Mouse (Mus musculus) embryonic facial prominence, embryonic 14.5 days (tissue): ENCODE measurements at regions not wholly inside any gene's neighbourhood (a gene's known extent, or its start where the extent isn't known, plus 50 kb on each side); places are given as distances from the start of the nearest gene placed in this dataset.

ENCODE experiments used
- ATAC-seq: fragments of 200-750 bp; cut with Nextera tagmentation; 2 replicates; pipeline ENCODE4 v1.8.0; 2017; ENCODE audit warnings: low read depth, moderate number of reproducible peaks, moderate TSS enrichment
- DNase-seq: peaks from one replicate; pipeline ENCODE4 v3.0.0-alpha.2; 2015; ENCODE audit warnings: low spot score
- H3K27ac ChIP-seq: fragments of 300-500 bp; sonication (generic); replicated peaks from 2 replicates; pipeline ENCODE4 v1.5.1; 2014; ENCODE audit warnings: low read depth, mild to moderate bottlenecking, low read length, moderate library complexity
- H3K27me3 ChIP-seq: fragments of 300-500 bp; sonication (generic); replicated peaks from 2 replicates; pipeline ENCODE4 v1.6.1; 2014; ENCODE audit warnings: low read length; ENCODE audit not compliant: control insufficient read depth, insufficient read depth
- H3K36me3 ChIP-seq: fragments of 300-500 bp; sonication (generic); 2 replicates; pipeline ENCODE4 v1.6.1; 2014; ENCODE audit warnings: low read length, mixed read lengths; ENCODE audit not compliant: control insufficient read depth, insufficient read depth
- H3K4me1 ChIP-seq: fragments of 300-500 bp; sonication (generic); 2 replicates; pipeline ENCODE4 v1.6.1; 2014; ENCODE audit warnings: antibody characterized with exemption, low read length; ENCODE audit not compliant: control insufficient read depth, insufficient read depth
- H3K4me2 ChIP-seq: fragments of 300-500 bp; sonication (generic); 2 replicates; pipeline ENCODE4 v1.6.1; 2014; ENCODE audit warnings: low read depth, mild to moderate bottlenecking, low read length, moderate library complexity, mixed read lengths
- H3K4me3 ChIP-seq: fragments of 300-500 bp; sonication (generic); 2 replicates; pipeline ENCODE4 v1.5.1; 2014; ENCODE audit warnings: low read depth, mild to moderate bottlenecking, low read length
- H3K9ac ChIP-seq: fragments of 300-500 bp; sonication (generic); 2 replicates; pipeline ENCODE4 v1.6.1; 2014; ENCODE audit warnings: low read depth, mild to moderate bottlenecking, low read length, moderate library complexity, mixed read lengths
- H3K9me3 ChIP-seq: fragments of 300-500 bp; sonication (generic); 2 replicates; pipeline ENCODE4 v1.6.1; 2016; ENCODE audit warnings: low read length; ENCODE audit not compliant: control insufficient read depth
- WGBS: fragments of 180-500 bp; shearing (Covaris S2); extraction: QIAGEN DNeasy Blood & Tissue Kit; methylation state at CpG from one replicate; pipeline ENCODE4 v1.1.7; 2014; 5-methylcytosine and 5-hydroxymethylcytosine counted together

- Histone ChIP-seq H3K27ac (no peak overlapping the region), H3K9ac (no peak overlapping the region), H3K27me3 (no peaks in the 10 kb centered on the region), H3K4me2 (no peak overlapping the region), H3K4me1 (no peaks in the 10 kb centered on the region; the same call in 1 of the 2 replicates), H3K9me3 (0 out of 2 replicates have a peak, but pooled peaks cover under 1% of the 10 kb centered on the region), H3K36me3 (no peaks in the 10 kb centered on the region), H3K4me3 (no peak overlapping the region)
- 69% methylated on average over 4 of the region's 4 CpGs for WGBS
- DNase-seq (no peak), ATAC-seq (no peak)
Measured at GRCm38 (mm10) chr13:90342823-90343222, 253.4 kb upstream of the Xrcc4 start.

- Histone ChIP-seq H3K27me3 (no peaks in the 10 kb centered on the region), H3K4me3 (no peak overlapping the region), H3K9me3 (no peaks in the 10 kb centered on the region), H3K27ac (no peak overlapping the region), H3K9ac (no peak overlapping the region), H3K36me3 (no peaks in the 10 kb centered on the region), H3K4me1 (no peaks in the 10 kb centered on the region; the same call in 1 of the 2 replicates), H3K4me2 (no peak overlapping the region)
- no peak for DNase-seq
- ATAC-seq: no peak
- WGBS: 59% methylated on average over 8 of the region's 8 CpGs
Measured at GRCm38 (mm10) chr13:90341597-90342212, 252.3 kb upstream of the Xrcc4 start.

DNA sequence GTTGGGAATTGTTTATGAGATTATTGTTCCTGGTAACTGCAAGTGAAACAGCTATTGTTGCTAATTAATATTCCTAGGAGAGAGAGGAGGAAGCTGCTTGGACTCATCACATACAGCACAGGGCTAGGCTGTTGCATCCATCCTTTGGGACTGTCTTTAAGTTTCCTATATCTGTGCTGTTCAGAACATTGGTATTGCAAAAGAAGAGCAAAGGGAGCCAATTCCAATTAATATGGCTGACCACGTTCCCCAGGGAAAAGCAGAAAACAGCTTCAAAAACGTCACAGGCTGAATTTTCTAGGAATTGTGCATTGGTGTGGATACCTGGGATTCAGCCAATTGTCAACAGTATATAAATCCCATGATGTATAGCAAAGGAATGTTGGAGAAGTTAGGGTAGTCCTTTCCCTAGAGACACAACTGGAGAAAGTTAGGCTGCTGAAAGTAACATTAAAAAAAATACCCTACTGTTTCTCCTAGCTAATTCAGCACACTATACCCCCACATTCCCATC is 251.3 kb upstream of the Xrcc4 start:
- peak; percentile 22 for DNase-seq
- Histone ChIP-seq H3K4me2 (no peak overlapping the region), H3K27ac (no peak overlapping the region), H3K27me3 (no peaks in the 10 kb centered on the region), H3K9ac (no peak overlapping the region), H3K36me3 (no peaks in the 10 kb centered on the region), H3K4me1 (no peaks in the 10 kb centered on the region; the same call in 1 of the 2 replicates), H3K4me3 (no peak overlapping the region), H3K9me3 (no peaks in the 10 kb centered on the region)
- no peak for ATAC-seq
- 64% methylated on average over 2 of the region's 2 CpGs for WGBS

DNA sequence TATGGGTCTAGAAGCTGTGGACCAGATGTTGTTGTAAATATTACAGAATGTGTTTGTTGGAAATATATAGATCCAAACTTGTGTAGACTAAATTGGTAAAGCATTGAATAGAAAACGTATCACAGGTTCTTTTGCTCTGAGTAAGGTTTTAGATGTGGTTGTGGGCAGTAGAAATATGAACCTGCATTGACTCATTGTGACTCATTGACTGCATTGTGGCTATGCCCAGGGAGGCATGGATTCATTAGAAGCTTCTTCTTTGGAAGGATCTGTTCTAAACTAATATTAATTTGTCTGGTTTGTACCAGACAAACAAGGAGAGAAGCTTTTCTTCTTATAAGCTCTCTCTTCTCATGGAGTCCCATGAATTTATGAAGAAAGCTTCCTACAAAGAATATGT is 248.2 kb upstream of the Xrcc4 start:
- no peaks in the 10 kb centered on the region for H3K27me3 ChIP-seq
- WGBS: 85% methylated on average over 1 of the region's 1 CpGs
- no peaks in the 10 kb centered on the region for H3K36me3 ChIP-seq
- H3K9me3 ChIP-seq: no peaks in the 10 kb centered on the region
- no peak overlapping the region for H3K4me2 ChIP-seq
- no peak overlapping the region for H3K9ac ChIP-seq
- DNase-seq (no peak), ATAC-seq (no peak)
- peaks cover 2% of the 10 kb centered on the region; the same call in 1 of the 2 replicates for H3K4me1 ChIP-seq
- H3K27ac ChIP-seq: no peak overlapping the region
- no peak overlapping the region for H3K4me3 ChIP-seq

- H3K9ac ChIP-seq: no peak overlapping the region
- no peak overlapping the region for H3K4me3 ChIP-seq
- H3K9me3 ChIP-seq: no peaks in the 10 kb centered on the region
- H3K4me1 ChIP-seq: peaks cover 2% of the 10 kb centered on the region; the same call in 1 of the 2 replicates
- H3K4me2 ChIP-seq: no peak overlapping the region
- H3K27me3 ChIP-seq: no peaks in the 10 kb centered on the region
- H3K27ac ChIP-seq: no peak overlapping the region
- no peaks in the 10 kb centered on the region for H3K36me3 ChIP-seq
- DNase-seq (peak; percentile 36), ATAC-seq (no peak; the same call in 1 of the 2 replicates)
- 38% methylated on average over 3 of the region's 3 CpGs for WGBS
Measured at GRCm38 (mm10) chr13:90335741-90336037, 246.3 kb upstream of the Xrcc4 start.

DNA sequence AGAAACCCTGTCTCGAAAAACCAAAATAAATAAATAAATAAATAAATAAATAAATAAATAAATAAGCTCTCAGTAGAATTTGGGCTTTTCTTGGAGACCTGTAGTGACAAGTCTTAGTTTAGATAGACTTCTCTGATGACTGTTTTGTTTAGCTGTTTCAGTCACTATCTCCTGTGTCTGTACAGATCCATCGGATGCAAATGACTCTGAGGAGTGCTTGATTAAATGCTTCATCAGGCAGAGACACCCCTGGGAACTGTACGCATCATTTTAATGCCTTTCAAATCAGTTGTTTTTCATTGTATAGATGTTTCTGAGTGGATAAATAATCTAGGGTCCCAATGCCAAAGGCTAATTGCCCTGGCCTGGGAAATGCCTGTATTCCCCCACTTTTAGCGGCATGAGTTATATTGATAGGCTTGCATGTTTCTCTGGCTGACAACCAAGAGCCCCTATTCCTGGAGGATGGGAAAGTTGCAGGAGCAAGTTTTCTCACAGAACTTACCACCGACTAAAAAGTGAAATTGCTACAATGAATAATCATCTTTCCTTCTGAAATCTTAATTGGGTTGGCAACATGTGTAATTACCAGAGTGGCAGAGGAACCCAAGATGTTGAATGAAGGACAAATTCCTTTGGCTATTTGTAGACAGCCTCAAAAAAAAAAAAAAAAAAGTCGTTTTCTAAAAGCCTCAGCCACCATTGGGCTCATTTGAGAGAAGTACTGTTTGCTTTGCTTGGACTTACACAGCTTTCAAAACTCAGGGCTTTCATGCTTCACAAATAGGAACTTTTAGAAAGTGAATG is 245.7 kb upstream of the Xrcc4 start:
- DNase-seq (peak; percentile 37), ATAC-seq (no peak)
- peaks cover 2% of the 10 kb centered on the region; the same call in 1 of the 2 replicates for H3K4me1 ChIP-seq
- no peaks in the 10 kb centered on the region for H3K9me3 ChIP-seq
- no peaks in the 10 kb centered on the region for H3K36me3 ChIP-seq
- 61% methylated on average over 6 of the region's 6 CpGs for WGBS
- H3K4me2 ChIP-seq: no peak overlapping the region
- H3K27ac ChIP-seq: no peak overlapping the region
- H3K4me3 ChIP-seq: no peak overlapping the region
- H3K27me3 ChIP-seq: no peaks in the 10 kb centered on the region
- H3K9ac ChIP-seq: no peak overlapping the region

GRCm38 (mm10) chr13:90334286-90334685 is 244.9 kb upstream of the Xrcc4 start:
- Histone ChIP-seq H3K36me3 (no peaks in the 10 kb centered on the region), H3K4me1 (peaks cover 2% of the 10 kb centered on the region; the same call in 1 of the 2 replicates), H3K4me3 (no peak overlapping the region), H3K27me3 (no peaks in the 10 kb centered on the region), H3K9me3 (no peaks in the 10 kb centered on the region), H3K4me2 (no peak overlapping the region), H3K27ac (no peak overlapping the region), H3K9ac (no peak overlapping the region)
- DNase-seq (no peak), ATAC-seq (no peak)

GRCm38 (mm10) chr13:90325226-90325625 is 235.8 kb upstream of the Xrcc4 start:
- no peak overlapping the region for H3K9ac ChIP-seq
- DNase-seq (no peak), ATAC-seq (no peak)
- WGBS: 46% methylated on average over 3 of the region's 3 CpGs
- no peaks in the 10 kb centered on the region for H3K4me1 ChIP-seq
- H3K4me2 ChIP-seq: no peak overlapping the region
- H3K27me3 ChIP-seq: no peaks in the 10 kb centered on the region
- no peak overlapping the region for H3K4me3 ChIP-seq
- no peaks in the 10 kb centered on the region for H3K36me3 ChIP-seq
- H3K9me3 ChIP-seq: no peaks in the 10 kb centered on the region
- H3K27ac ChIP-seq: no peak overlapping the region
